Mouse (Mus musculus) liver, postnatal 0 days (tissue): ENCODE measurements around the gene Lgr6.

Experiments
- CTCF ChIP-seq: sonication (generic); IDR thresholded peaks from 2 replicates; pipeline ENCODE4 v1.5.1; 2016; ENCODE audit warnings: antibody characterized with exemption, low read depth
- EP300 ChIP-seq: IDR thresholded peaks from 2 replicates; pipeline ENCODE4 v1.6.1; 2016; ENCODE audit warnings: antibody characterized with exemption, low read depth, mild to moderate bottlenecking

GRCm38 (mm10) chr1:135017656-135018015, 87.4 kb downstream of the Lgr6 start:
- TF ChIP-seq CTCF (no peak), EP300 (no peak)
